Mouse (Mus musculus) left cerebral cortex, postnatal 36 days (tissue): ENCODE data around the gene Cdc6. TPM values are rescaled to one million over a fixed set of nuclear protein-coding genes. Genes with fewer than 3 reads are reported as not detected.
"Not testable (repeated sequence)": the region's sequence is repeated elsewhere in the genome, so short reads cannot be mapped to it uniquely, and the experiment has no call there.

Source experiments
- DNase-seq, 2 experiments: peaks; one replicate each; pipeline ENCODE4 v3.0.0; 2021 to 2022; ENCODE audit warnings: low spot score in 2 of 2, mixed read lengths in 1 of 2
- intact Hi-C: fragments of 180-260 bp; cut with DNase I; formaldehyde crosslinking; loops from one replicate; pipeline ENCODE4 v1.15.1; 2025
- total RNA-seq, 2 experiments: library from RNA; stranded (reverse); gene quantifications; 2 replicates each; pipeline ENCODE4 v1.2.3; 2021

The Cdc6 gene
- total RNA-seq, 2 experiments from 2014 or later, result 0.39 to 0.47 TPM

- no peak for DNase-seq
- intact Hi-C loops, result loop anchor here (5.0 kb wide), 1 partner anchor 109 kb away; no protein-coding TSS in a partner anchor
These were observed 20.7 kb downstream of the Cdc6 start for GRCm38 (mm10) chr11:98928186-98928893.

GRCm38 (mm10) chr11:98929503-98929902 lies 21.9 kb downstream of the Cdc6 start:
- no peak for DNase-seq
- intact Hi-C loops, result loop anchor here (5.0 kb wide), 1 partner anchor 108 kb away; no protein-coding TSS in a partner anchor

- DNase-seq, result no peak
- intact Hi-C loops, result no loop called here
These were observed 22.6 kb downstream of the Cdc6 start for GRCm38 (mm10) chr11:98930127-98930601.

- intact Hi-C loops, result no loop called here
These were observed 23.3 kb downstream of the Cdc6 start for GRCm38 (mm10) chr11:98930773-98931512.

DNA sequence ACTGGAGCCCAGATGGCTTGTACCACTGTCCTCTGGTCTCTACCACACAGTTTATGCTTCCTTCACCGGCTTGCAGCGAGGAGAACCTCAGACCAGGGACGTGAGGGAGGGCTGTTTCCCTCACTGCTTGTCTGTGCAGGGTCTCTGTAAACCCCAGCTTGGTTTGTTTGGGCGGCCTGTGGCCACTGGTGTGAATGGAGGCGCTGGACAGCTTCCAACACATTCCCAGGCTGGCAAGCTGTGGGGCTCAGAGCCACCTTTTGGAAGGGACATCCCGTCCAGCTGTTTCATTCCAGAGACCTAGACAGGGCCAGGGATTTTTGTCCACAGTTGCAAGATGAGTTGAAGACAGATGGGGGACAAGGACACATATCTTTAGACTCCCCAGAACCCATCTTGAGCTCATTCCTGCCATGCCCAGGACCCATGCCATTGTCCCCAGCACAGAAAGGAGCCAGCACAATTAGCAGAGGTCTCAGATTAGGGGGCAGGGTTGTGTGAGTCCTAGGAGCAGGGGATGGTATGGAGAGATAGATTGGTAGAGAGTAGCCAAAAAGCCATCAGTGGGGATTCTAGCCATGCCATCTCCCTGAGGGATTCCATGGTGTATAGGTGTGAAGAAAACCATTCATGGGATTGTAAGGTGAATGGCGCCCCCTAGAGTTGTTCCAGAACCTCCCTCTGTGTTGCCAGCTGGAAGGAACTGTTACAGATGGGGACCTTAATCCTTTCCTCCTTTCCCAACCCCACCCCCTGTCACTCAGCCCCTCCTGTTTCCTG lies 24.1 kb downstream of the Cdc6 start:
- intact Hi-C loops, result no loop called here
- DNase-seq, result no peak

More at GRCm38 (mm10) chr11:98930773-98931512, 23.3 kb downstream of the Cdc6 start:
- no peak for DNase-seq

DNA sequence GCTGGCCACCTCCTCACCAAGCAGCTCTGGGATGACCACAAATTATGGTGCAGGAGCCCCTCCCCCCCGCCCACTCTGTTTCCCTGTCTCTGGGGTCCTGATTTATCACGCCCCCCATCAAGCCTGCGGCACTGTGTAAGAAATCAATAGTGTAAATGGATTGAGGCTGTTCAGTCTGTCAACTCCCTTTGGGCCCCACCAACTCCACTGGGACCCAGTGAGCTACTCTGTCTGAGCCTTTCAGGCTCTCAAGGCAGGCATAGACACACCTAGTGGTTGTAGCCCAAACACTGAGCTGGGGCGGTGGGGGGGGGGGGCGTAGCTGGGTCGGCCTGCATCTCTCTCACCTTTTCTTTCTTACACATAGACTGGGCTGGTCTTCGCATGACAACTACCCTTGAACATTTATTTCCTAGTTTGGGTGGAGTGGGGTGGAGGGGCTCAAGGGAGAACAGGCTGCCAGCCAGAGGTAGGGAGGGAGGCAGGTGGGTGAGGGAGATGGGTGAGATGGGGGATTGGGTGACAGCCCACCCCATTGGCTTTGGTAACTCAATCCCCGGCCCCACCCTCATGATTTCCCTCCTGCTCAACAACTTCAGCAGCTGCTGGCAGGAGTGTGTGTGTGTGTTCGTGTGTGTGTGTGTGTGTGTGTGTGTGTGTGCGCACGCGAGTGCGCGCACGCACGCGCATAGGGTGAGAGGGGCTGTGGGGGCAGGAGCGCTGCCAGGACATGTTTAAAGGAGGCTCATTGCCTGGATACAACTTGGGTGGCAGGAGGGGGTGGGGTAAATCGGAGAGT lies 24.9 kb downstream of the Cdc6 start:
- intact Hi-C loops, result no loop called here
- no peak for DNase-seq

- peak in 1 of 2 experiments; percentile 75 for DNase-seq
- intact Hi-C loops, result no loop called here
These were observed 25.6 kb downstream of the Cdc6 start for GRCm38 (mm10) chr11:98933151-98933550.

DNA sequence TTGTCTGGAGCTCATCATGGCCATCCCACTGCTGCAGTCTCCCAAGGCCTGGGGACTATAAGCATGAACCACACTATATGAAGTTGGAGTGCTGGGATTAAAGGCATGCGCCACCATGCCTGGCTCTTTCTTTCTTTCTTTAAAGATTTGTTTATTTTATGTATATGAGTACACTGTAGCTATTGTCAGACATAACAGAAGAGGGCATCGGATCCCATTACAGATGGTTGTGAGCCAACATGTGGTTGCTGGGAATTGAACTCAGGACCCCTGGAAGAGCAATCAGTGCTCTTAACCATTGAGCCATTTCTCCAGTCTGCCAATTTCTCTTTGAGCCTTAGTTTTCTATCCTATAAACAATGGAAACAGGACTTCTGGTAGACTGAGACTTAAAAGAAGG lies 26.2 kb downstream of the Cdc6 start:
- intact Hi-C loops, DNase-seq: not testable (repeated sequence)

DNA sequence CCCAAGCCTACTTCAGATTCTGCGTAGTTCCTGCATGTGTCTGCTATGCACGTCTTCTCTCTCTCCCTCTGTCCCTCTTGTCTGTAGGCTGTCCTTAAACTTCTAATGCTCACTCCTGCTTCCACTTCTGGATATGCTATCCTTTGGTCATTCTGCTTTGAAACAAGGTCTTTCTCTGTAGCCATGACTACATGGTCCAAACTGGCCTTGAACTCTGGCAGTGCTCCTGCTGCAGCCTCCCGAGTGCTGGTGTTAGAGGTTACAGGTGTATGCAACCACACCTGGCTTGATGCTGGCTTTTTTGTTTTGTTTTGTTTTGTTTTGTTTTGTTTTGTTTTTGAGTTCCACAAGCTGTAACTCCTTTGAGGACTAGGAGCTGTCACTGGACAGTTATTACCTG lies 26.8 kb downstream of the Cdc6 start:
- no peak for DNase-seq
- intact Hi-C loops, result no loop called here

GRCm38 (mm10) chr11:98935123-98935522 lies 27.5 kb downstream of the Cdc6 start:
- no peak for DNase-seq
- intact Hi-C loops, result no loop called here

- intact Hi-C loops, result no loop called here
- no peak for DNase-seq
These were observed 28.6 kb downstream of the Cdc6 start for GRCm38 (mm10) chr11:98936170-98936569.

- no peak for DNase-seq
- intact Hi-C loops, result no loop called here
These were observed 29.2 kb downstream of the Cdc6 start for GRCm38 (mm10) chr11:98936606-98937409.

DNA sequence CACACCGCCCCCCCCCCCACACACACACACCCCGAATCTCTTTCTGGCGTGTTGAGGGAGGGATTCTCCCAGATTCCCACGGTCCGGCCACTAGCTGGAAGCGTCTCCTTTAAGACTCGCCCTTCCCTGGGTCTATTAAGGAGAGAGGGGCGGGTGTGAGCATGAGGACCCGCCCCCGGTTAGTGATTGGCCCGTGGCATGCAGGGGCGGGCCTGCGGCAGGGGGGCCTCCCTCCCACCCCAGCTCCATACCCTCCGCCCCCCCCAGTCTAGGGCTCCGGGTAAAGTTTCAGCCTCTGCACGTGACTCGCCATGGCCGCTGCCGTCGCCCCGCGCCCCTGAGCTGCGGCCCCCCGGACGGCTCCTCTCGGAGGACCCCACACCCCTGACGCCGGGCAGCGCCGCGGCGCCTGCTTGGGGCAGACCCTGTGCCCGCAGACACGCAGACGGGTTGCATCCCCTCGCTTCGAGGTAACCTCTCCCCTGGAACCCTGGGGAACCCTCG lies 29.9 kb downstream of the Cdc6 start:
- DNase-seq, result no peak
- intact Hi-C loops, result no loop called here

DNA sequence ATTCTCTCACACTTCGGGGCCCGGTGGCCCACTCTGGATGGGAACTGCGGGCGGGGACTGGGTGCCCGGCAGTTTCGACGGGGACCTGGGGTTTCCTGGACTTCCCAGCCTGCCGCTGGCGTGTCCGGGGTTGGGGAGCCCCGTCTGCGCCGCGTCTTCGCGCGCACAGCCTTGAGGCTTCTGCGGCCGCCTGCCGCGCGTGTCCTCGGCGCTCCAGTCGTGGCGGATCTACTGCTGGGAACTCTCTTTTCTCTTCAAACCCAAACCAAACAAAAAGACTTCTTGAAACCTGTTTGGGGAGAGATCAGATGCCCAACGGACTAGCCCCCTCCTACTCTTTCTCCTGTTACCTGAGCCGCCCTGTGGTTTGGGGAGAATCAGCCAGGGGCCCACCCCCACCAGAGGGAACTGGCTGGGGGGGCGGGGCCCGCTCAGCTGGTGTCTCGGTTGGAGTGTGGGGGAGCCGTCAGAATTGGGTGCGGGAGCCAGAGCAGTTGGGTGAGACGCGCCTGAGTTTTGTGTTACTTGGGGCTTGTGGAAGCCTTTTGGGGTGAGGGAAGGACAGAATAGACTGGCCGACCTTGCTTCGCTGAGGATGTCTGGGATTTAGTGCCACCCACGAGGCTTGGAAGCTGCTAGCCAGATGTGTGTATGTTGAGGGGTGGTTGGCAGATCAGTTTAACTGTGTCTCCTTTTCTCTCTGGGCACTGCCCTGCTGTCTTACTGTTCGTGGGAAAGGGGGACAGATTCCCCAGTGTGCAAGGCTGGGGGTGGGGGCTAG lies 30.5 kb downstream of the Cdc6 start:
- intact Hi-C loops, result no loop called here
- DNase-seq, result no peak

DNA sequence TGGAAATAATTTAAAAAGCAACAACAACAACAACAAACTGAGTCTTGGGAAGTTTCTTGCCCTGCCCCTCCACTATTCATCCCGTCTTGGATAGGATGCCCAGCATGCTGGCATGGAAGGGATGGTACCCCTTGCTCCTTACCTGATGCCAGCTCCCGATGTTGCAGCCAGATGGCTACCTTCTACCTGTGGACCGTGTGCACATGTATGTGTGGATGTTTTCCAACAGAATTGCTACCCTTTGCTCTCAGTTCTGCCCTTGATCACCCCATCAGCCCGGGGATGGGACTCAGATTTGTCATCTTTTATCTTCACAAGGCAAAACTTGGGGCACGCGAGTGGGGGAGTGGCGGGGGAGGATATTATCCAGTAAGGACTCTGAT lies 31.1 kb downstream of the Cdc6 start:
- intact Hi-C loops, result no loop called here

GRCm38 (mm10) chr11:98939084-98939952 lies 31.7 kb downstream of the Cdc6 start:
- intact Hi-C loops, result no loop called here
- DNase-seq, result no peak

More for the DNA sequence above, 31.1 kb downstream of the Cdc6 start:
- DNase-seq, result no peak
